Comparison of ENCODE assay signal across 26 mouse cellular contexts in the genomic region with DNA sequence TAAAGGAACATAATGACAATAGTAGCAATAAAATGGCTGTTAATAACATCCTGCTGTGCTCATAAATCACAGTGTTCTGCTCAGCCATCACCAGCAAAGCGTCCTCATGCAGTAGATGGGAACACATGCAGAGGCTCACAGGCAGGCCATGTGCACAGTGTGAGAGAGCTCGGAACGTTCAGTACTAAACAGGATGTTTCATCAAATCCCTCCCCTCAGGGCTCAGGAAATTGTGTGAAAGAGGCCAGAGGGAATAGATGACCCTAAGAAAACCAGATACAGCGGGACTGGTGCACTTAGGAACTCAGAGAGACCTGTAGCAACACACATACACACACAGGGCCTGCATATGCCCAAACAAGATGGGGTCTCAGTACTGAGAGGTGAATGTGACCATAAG.
A peak's percentile ranks its signal among the peaks of the same experiment; 100 is the strongest.
DNase-seq lines count a peak whose midpoint lies in the region; ATAC-seq and TF ChIP-seq lines count a peak whose summit lies in the region.
"Had no signal": no experiment of that assay in that cellular context is flagged by ENCODE, and none has a peak within 500 bp of the region (broad histone marks: within the 10 kb centered on the region; RNA-seq: fewer than 3 reads in every experiment).

No protein-coding gene starts in this region.

- no peak for TF ChIP-seq EP300 in heart, postnatal 0 days (IDR thresholded peaks at IDR 0.05; ENCODE audit: low read depth)

- H3K9ac ChIP-seq in heart, postnatal 0 days (replicated peaks; ENCODE audit: low read depth, low read length) = no peak overlapping the region
- no peak overlapping the region for H3K9ac ChIP-seq in midbrain, embryonic 11.5 days (ENCODE audit: low read length)
- no peak overlapping the region for H3K9ac ChIP-seq in midbrain, embryonic 14.5 days (replicated peaks; ENCODE audit: low read length)
- H3K9ac ChIP-seq: heart, embryonic 13.5 days; hindbrain, embryonic 12.5 days; limb, embryonic 15.5 days; liver, embryonic 14.5 days; lung, embryonic 15.5 days; stomach, embryonic 15.5 days had no signal

- H3K4me2 ChIP-seq in heart, postnatal 0 days (ENCODE audit: low read depth, low read length) = no peak overlapping the region
- H3K4me2 ChIP-seq in midbrain, embryonic 11.5 days = no peak overlapping the region
- H3K4me2 ChIP-seq in midbrain, embryonic 14.5 days (ENCODE audit: low read length) = no peak overlapping the region
- H3K4me2 ChIP-seq: heart, embryonic 13.5 days; hindbrain, embryonic 12.5 days; limb, embryonic 15.5 days; lung, embryonic 15.5 days; stomach, embryonic 15.5 days had no signal

- H3K9me3 ChIP-seq in heart, postnatal 0 days (replicated peaks; ENCODE audit: control insufficient read depth, low read length) = no peaks in the 10 kb centered on the region
- H3K9me3 ChIP-seq in midbrain, embryonic 11.5 days (ENCODE audit: control insufficient read depth, low read length) = no peaks in the 10 kb centered on the region
- no peaks in the 10 kb centered on the region for H3K9me3 ChIP-seq in midbrain, embryonic 14.5 days (ENCODE audit: control insufficient read depth, low read length)
- H3K9me3 ChIP-seq: G1E; heart, embryonic 13.5 days; hindbrain, embryonic 12.5 days; limb, embryonic 15.5 days; lung, embryonic 15.5 days; stomach, embryonic 15.5 days had no signal

- TF ChIP-seq CTCF in heart, postnatal 0 days (IDR thresholded peaks at IDR 0.05; ENCODE audit: low read depth) = no peak

- no peaks in the 10 kb centered on the region for H3K36me3 ChIP-seq in heart, postnatal 0 days (replicated peaks; ENCODE audit: control insufficient read depth, insufficient read depth, low read length)
- no peaks in the 10 kb centered on the region for H3K36me3 ChIP-seq in midbrain, embryonic 11.5 days (ENCODE audit: control insufficient read depth, insufficient read depth, low read length)
- H3K36me3 ChIP-seq in midbrain, embryonic 14.5 days (ENCODE audit: control insufficient read depth, insufficient read depth, low read length) = no peaks in the 10 kb centered on the region
- H3K36me3 ChIP-seq: G1E; heart, embryonic 13.5 days; hindbrain, embryonic 12.5 days; limb, embryonic 15.5 days; lung, embryonic 15.5 days; stomach, embryonic 15.5 days had no signal

- intact Hi-C loops in heart, postnatal 14 days (cut with DNase I) = no loop called here

- H3K27me3 ChIP-seq in heart, postnatal 0 days (ENCODE audit: control insufficient read depth, insufficient read depth, low read length) = no peaks in the 10 kb centered on the region
- H3K27me3 ChIP-seq in midbrain, embryonic 11.5 days (ENCODE audit: control insufficient read depth, insufficient read depth, low read length) = no peaks in the 10 kb centered on the region
- H3K27me3 ChIP-seq in midbrain, embryonic 14.5 days (ENCODE audit: control insufficient read depth, insufficient read depth, low read length) = no peaks in the 10 kb centered on the region
- H3K27me3 ChIP-seq: heart, embryonic 13.5 days; hindbrain, embryonic 12.5 days; limb, embryonic 15.5 days; lung, embryonic 15.5 days; stomach, embryonic 15.5 days had no signal

- WGBS in heart, postnatal 0 days = 49% methylated on average over 4 of the region's 4 CpGs
- WGBS in midbrain, embryonic 11.5 days = 77% methylated on average over 4 of the region's 4 CpGs
- WGBS in midbrain, embryonic 14.5 days = 87% methylated on average over 4 of the region's 4 CpGs

- no peak overlapping the region for H3K4me3 ChIP-seq in heart, postnatal 0 days (ENCODE audit: low read depth, low read length)
- H3K4me3 ChIP-seq in midbrain, embryonic 11.5 days (ENCODE audit: low read depth, low read length) = no peak overlapping the region
- no peak overlapping the region for H3K4me3 ChIP-seq in midbrain, embryonic 14.5 days (replicated peaks; ENCODE audit: low read depth, low read length)
- H3K4me3 ChIP-seq: heart, embryonic 13.5 days; hindbrain, embryonic 12.5 days; limb, embryonic 15.5 days; lung, embryonic 15.5 days; stomach, embryonic 15.5 days had no signal

- ATAC-seq in heart, postnatal 0 days (ENCODE audit: insufficient read depth, low read depth) = no peak
- no peak for ATAC-seq in midbrain, embryonic 11.5 days (ENCODE audit: low FRiP score)
- ATAC-seq in midbrain, embryonic 14.5 days (ENCODE audit: low FRiP score, low TSS enrichment) = no peak
- ATAC-seq: forebrain, embryonic 14.5 days; hindbrain, postnatal 0 days; intestine, embryonic 16.5 days; midbrain, embryonic 16.5 days had no signal

- 0 out of 2 replicates have a peak overlapping the region, but pooled peaks have one; percentile 20 for H3K27ac ChIP-seq in heart, postnatal 0 days (ENCODE audit: low read depth)
- no peak overlapping the region for H3K27ac ChIP-seq in midbrain, embryonic 11.5 days (ENCODE audit: low read depth, low read length)
- no peak overlapping the region for H3K27ac ChIP-seq in midbrain, embryonic 14.5 days (replicated peaks; ENCODE audit: low read depth, low read length)
- H3K27ac ChIP-seq: heart, embryonic 13.5 days; hindbrain, embryonic 12.5 days; hindbrain, postnatal 0 days; kidney, postnatal 0 days; limb, embryonic 15.5 days; liver, embryonic 14.5 days; lung, embryonic 15.5 days; stomach, embryonic 15.5 days had no signal

- DNase-seq in adrenal gland, adult (ENCODE audit: inconsistent age in 2 of 2, low spot score in 1 of 2) = peak; percentile 8 to 28
- DNase-seq in adrenal gland, adult 2 months = no peak
- DNase-seq in heart, postnatal 0 days (ENCODE audit: low spot score) = no peak
- no peak for DNase-seq in heart, postnatal 14 days
- peak; percentile 41 for DNase-seq in midbrain, embryonic 11.5 days (ENCODE audit: low spot score, missing footprints)
- DNase-seq in midbrain, embryonic 14.5 days = no peak
- no peak for DNase-seq in gastrocnemius, postnatal 10 days
- DNase-seq: cerebellum, adult 8-10 months; cerebellum, postnatal 36 days; heart, postnatal 36 days; kidney, adult 8-10 months; kidney, postnatal 4 days; lung, postnatal 36 days; right cerebral cortex, postnatal 25 days had no signal

- peaks cover 10% of the 10 kb centered on the region; the same call in 1 of the 2 replicates for H3K4me1 ChIP-seq in heart, postnatal 0 days (ENCODE audit: control insufficient read depth, insufficient read depth)
- peaks cover 6% of the 10 kb centered on the region; the same call in 1 of the 2 replicates for H3K4me1 ChIP-seq in midbrain, embryonic 11.5 days (ENCODE audit: control insufficient read depth, insufficient read depth, low read length)
- peaks cover 8% of the 10 kb centered on the region; the same call in 1 of the 2 replicates for H3K4me1 ChIP-seq in midbrain, embryonic 14.5 days (ENCODE audit: control insufficient read depth, insufficient read depth, low read length)
- H3K4me1 ChIP-seq: limb, embryonic 15.5 days; lung, embryonic 15.5 days had no signal

Comparison
In these comparisons a context has a peak if more than half of its experiments do, and no peak if none do; other contexts are left out.
1. DNase-seq: peak in adrenal gland, adult (2 of 2) and midbrain, embryonic 11.5 days (single experiment); none in adrenal gland, adult 2 months (single experiment), heart, postnatal 0 days (single experiment), heart, postnatal 14 days (0 of 2), midbrain, embryonic 14.5 days (single experiment) and gastrocnemius, postnatal 10 days (single experiment).